Mouse (Mus musculus) liver, embryonic 11.5 days (tissue): Measurements from ENCODE around the gene Phactr2. TPM values are rescaled to one million over a fixed set of nuclear protein-coding genes. Genes with fewer than 3 reads are reported as not detected.

Experiments used
- ATAC-seq: fragments of 200-750 bp; cut with Nextera tagmentation; replicated peaks from 2 replicates; pipeline ENCODE4 v1.8.0; 2017; ENCODE audit warnings: moderate number of reproducible peaks, mild to moderate bottlenecking, moderate TSS enrichment, moderate library complexity; ENCODE audit not compliant: low FRiP score
- DNase-seq: peaks from one replicate; pipeline ENCODE4 v3.0.0-alpha.2; 2017; ENCODE audit warnings: low spot score
- H3K27ac ChIP-seq: fragments of 300-500 bp; sonication (generic); 2 replicates; pipeline ENCODE4 v1.5.1; 2014; ENCODE audit warnings: mild to moderate bottlenecking, low read depth, low read length, control low read depth
- H3K27me3 ChIP-seq: fragments of 300-500 bp; sonication (generic); replicated peaks from 2 replicates; pipeline ENCODE4 v1.6.1; 2014; ENCODE audit warnings: low read length, mixed read lengths; ENCODE audit not compliant: control insufficient read depth, insufficient read depth
- H3K36me3 ChIP-seq: fragments of 300-500 bp; sonication (generic); 2 replicates; pipeline ENCODE4 v1.6.1; 2014; ENCODE audit warnings: mild to moderate bottlenecking, low read length, moderate library complexity, mixed read lengths; ENCODE audit not compliant: control insufficient read depth, insufficient read depth
- H3K4me1 ChIP-seq: fragments of 300-500 bp; sonication (generic); replicated peaks from 2 replicates; pipeline ENCODE4 v1.6.1; 2014; ENCODE audit warnings: low read length, mixed read lengths; ENCODE audit not compliant: control insufficient read depth, insufficient read depth
- H3K4me2 ChIP-seq: fragments of 300-500 bp; sonication (generic); 2 replicates; pipeline ENCODE4 v1.6.1; 2014; ENCODE audit warnings: mild to moderate bottlenecking, control low read depth, moderate library complexity
- H3K4me3 ChIP-seq: fragments of 300-500 bp; sonication (generic); 2 replicates; pipeline ENCODE4 v1.5.1; 2014; ENCODE audit warnings: low read depth, low read length, control low read depth
- H3K9ac ChIP-seq: fragments of 300-500 bp; sonication (generic); 2 replicates; pipeline ENCODE4 v1.6.1; 2014; ENCODE audit warnings: low read depth, low read length, control low read depth
- H3K9me3 ChIP-seq: fragments of 300-500 bp; sonication (generic); 2 replicates; pipeline ENCODE4 v1.6.1; 2016; ENCODE audit warnings: low read length, inconsistent platforms, mixed read lengths; ENCODE audit not compliant: control insufficient read depth
- WGBS: fragments of 180-500 bp; shearing (Covaris S2); extraction: QIAGEN DNeasy Blood & Tissue Kit; methylation state at CpG from one replicate; pipeline ENCODE4 v1.1.7; 2014; 5-methylcytosine and 5-hydroxymethylcytosine counted together
- polyA plus RNA-seq: library from polyadenylated mRNA; unstranded; fragments of >200 nt; fragmentation: Nextera tagmentation; extraction: Ambion mirVana; gene quantifications from 2 replicates; pipeline ENCODE4 v1.2.1, GENCODE M21; 2014

Gene Phactr2
- polyA plus RNA-seq, 1 experiment from 2014 or later: 19.3 TPM

GRCm38 (mm10) chr10:13364286-13364580 is 110.0 kb downstream of the Phactr2 start:
- H3K4me3 ChIP-seq: no peak overlapping the region
- H3K4me1 ChIP-seq: no peaks in the 10 kb centered on the region
- WGBS: 64% methylated on average over 2 of the region's 2 CpGs
- no peaks in the 10 kb centered on the region for H3K27me3 ChIP-seq
- DNase-seq: no peak
- H3K27ac ChIP-seq: no peak overlapping the region
- no peak overlapping the region for H3K9ac ChIP-seq
- H3K9me3 ChIP-seq: no peaks in the 10 kb centered on the region
- no peak for ATAC-seq
- H3K4me2 ChIP-seq: no peak overlapping the region
- H3K36me3 ChIP-seq: no peaks in the 10 kb centered on the region

GRCm38 (mm10) chr10:13363499-13364285 is 110.5 kb downstream of the Phactr2 start:
- WGBS: 83% methylated on average over 11 of the region's 11 CpGs
- no peaks in the 10 kb centered on the region for H3K27me3 ChIP-seq
- H3K4me2 ChIP-seq: no peak overlapping the region
- no peaks in the 10 kb centered on the region; the same call in 1 of the 2 replicates for H3K4me1 ChIP-seq
- H3K36me3 ChIP-seq: no peaks in the 10 kb centered on the region
- no peak overlapping the region for H3K9ac ChIP-seq
- ATAC-seq (no peak), DNase-seq (no peak)
- no peak overlapping the region for H3K4me3 ChIP-seq
- no peak overlapping the region for H3K27ac ChIP-seq
- H3K9me3 ChIP-seq: no peaks in the 10 kb centered on the region

- H3K4me1 ChIP-seq: no peaks in the 10 kb centered on the region; the same call in 1 of the 2 replicates
- no peak overlapping the region for H3K4me3 ChIP-seq
- no peak overlapping the region for H3K4me2 ChIP-seq
- H3K9me3 ChIP-seq: no peaks in the 10 kb centered on the region
- H3K9ac ChIP-seq: no peak overlapping the region
- no peak overlapping the region for H3K27ac ChIP-seq
- no peak for DNase-seq
- ATAC-seq: no peak
- no peaks in the 10 kb centered on the region for H3K27me3 ChIP-seq
- H3K36me3 ChIP-seq: no peaks in the 10 kb centered on the region
Observed at GRCm38 (mm10) chr10:13360913-13361312, 113.3 kb downstream of the Phactr2 start.

GRCm38 (mm10) chr10:13359846-13360245 is 114.4 kb downstream of the Phactr2 start:
- Histone ChIP-seq H3K27me3 (no peaks in the 10 kb centered on the region), H3K4me1 (no peaks in the 10 kb centered on the region; the same call in 1 of the 2 replicates), H3K4me3 (no peak overlapping the region), H3K27ac (no peak overlapping the region), H3K9me3 (no peaks in the 10 kb centered on the region), H3K9ac (no peak overlapping the region), H3K4me2 (no peak overlapping the region), H3K36me3 (no peaks in the 10 kb centered on the region)
- WGBS: 86% methylated on average over 5 of the region's 5 CpGs
- ATAC-seq (no peak), DNase-seq (no peak)

- Histone ChIP-seq H3K9me3 (no peaks in the 10 kb centered on the region), H3K9ac (no peak overlapping the region), H3K4me3 (no peak overlapping the region), H3K27me3 (no peaks in the 10 kb centered on the region), H3K4me2 (no peak overlapping the region), H3K36me3 (no peaks in the 10 kb centered on the region), H3K4me1 (no peaks in the 10 kb centered on the region; the same call in 1 of the 2 replicates), H3K27ac (no peak overlapping the region)
- ATAC-seq (no peak), DNase-seq (no peak)
- 41% methylated on average over 3 of the region's 3 CpGs for whole genome bisulfite sequencing
Observed at GRCm38 (mm10) chr10:13358679-13359078, 115.5 kb downstream of the Phactr2 start.

- H3K27me3 ChIP-seq: no peaks in the 10 kb centered on the region
- H3K9me3 ChIP-seq: no peaks in the 10 kb centered on the region
- H3K4me3 ChIP-seq: no peak overlapping the region
- no peak overlapping the region for H3K27ac ChIP-seq
- no peak for DNase-seq
- H3K9ac ChIP-seq: no peak overlapping the region
- no peaks in the 10 kb centered on the region for H3K4me1 ChIP-seq
- no peak overlapping the region for H3K4me2 ChIP-seq
- H3K36me3 ChIP-seq: no peaks in the 10 kb centered on the region
- 64% methylated on average over 5 of the region's 5 CpGs for WGBS
- ATAC-seq: no peak
Observed at GRCm38 (mm10) chr10:13346609-13347290, 127.5 kb downstream of the Phactr2 start.

GRCm38 (mm10) chr10:13340583-13340982 is 133.6 kb downstream of the Phactr2 start:
- Histone ChIP-seq H3K4me1 (no peaks in the 10 kb centered on the region), H3K4me2 (no peak overlapping the region), H3K27ac (no peak overlapping the region), H3K4me3 (no peak overlapping the region), H3K36me3 (no peaks in the 10 kb centered on the region), H3K9me3 (no peaks in the 10 kb centered on the region), H3K9ac (no peak overlapping the region), H3K27me3 (no peaks in the 10 kb centered on the region)
- ATAC-seq (no peak), DNase-seq (no peak)
- WGBS: 85% methylated on average over 3 of the region's 3 CpGs

GRCm38 (mm10) chr10:13336964-13337363 is 137.2 kb downstream of the Phactr2 start:
- H3K4me2 ChIP-seq: no peak overlapping the region
- no peaks in the 10 kb centered on the region for H3K36me3 ChIP-seq
- ATAC-seq (no peak), DNase-seq (no peak)
- H3K9me3 ChIP-seq: no peaks in the 10 kb centered on the region
- H3K4me1 ChIP-seq: no peaks in the 10 kb centered on the region
- H3K9ac ChIP-seq: no peak overlapping the region
- H3K4me3 ChIP-seq: no peak overlapping the region
- no peaks in the 10 kb centered on the region for H3K27me3 ChIP-seq
- H3K27ac ChIP-seq: no peak overlapping the region
- WGBS: 49% methylated on average over 4 of the region's 4 CpGs

- DNase-seq (no peak), ATAC-seq (no peak)
- WGBS: 79% methylated on average over 6 of the region's 6 CpGs
- H3K4me2 ChIP-seq: no peak overlapping the region
- no peak overlapping the region for H3K4me3 ChIP-seq
- no peaks in the 10 kb centered on the region for H3K9me3 ChIP-seq
- H3K27me3 ChIP-seq: no peaks in the 10 kb centered on the region
- H3K27ac ChIP-seq: no peak overlapping the region
- H3K4me1 ChIP-seq: no peaks in the 10 kb centered on the region
- H3K9ac ChIP-seq: no peak overlapping the region
- H3K36me3 ChIP-seq: no peaks in the 10 kb centered on the region
Observed at GRCm38 (mm10) chr10:13335814-13336213, 138.4 kb downstream of the Phactr2 start.
